Mouse (Mus musculus): Measurements from ENCODE around the gene Atg7. TPM values are rescaled to one million over a fixed set of nuclear protein-coding genes. Genes with fewer than 3 reads are reported as not detected.
"Not testable (repeated sequence)": the region's sequence is repeated elsewhere in the genome, so short reads cannot be mapped to it uniquely, and the experiment has no call there.

The Atg7 gene
- 17.2 and 18.2 TPM in 2 replicates for polyA plus RNA-seq (2015; fragmentation: Nextera tagmentation; extraction: Ambion mirVana)

DNA sequence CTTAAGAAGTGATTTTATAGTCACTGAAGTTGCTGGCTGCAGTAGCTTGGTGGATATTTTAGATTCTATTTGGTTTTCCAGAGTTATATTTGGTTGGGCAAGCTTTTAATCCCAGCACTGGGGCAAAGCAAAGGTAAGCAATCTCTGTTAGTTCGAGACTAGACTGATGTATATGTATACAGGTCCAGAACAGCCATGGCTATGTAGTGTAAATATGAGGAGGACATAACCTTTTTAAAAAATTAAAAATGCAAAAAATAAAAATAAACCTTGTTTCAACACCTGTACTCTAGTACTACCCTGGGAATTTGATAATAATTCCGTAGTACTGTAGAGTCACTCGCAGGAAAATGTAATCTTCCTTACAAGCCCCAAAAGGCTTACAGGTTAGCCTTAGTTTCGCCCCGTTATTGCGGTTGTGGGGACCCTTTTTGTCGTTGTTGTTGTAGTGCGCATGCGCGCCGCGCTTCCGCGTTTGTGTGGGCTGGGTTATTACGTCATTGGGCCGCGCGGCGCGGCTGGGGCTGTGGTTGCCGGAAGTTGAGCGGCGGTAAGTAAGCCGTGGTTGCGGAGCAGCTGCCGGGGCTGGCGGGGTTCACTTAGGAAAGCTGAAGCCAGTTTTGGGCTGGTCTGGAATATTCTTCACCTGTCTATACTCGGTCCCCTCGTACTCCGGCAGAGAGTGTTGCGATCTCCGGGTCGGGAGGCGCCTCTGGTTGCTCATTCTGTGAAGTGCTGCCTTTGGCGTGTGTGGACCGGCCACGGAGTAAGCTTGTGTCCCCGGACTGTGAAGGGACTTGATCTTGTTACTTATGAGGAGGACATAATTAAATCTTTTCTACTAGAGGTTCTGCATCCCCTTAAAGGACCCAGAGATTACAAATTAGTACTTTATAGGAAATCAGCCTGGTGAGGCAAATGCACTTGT, at the start of gene Atg7:
Gene Atg7 (plus strand): TSS at position 497 of the 928 bp plus-strand sequence.
- peak within 1 kb of the TSS; percentile 83 for H3K9ac ChIP-seq (ENCODE audit: low read depth, low read length)
- H3K9me3 ChIP-seq (replicated peaks; ENCODE audit: control insufficient read depth, low read length, poor library complexity, severe bottlenecking), result no peaks in the 10 kb centered on the region
- peak within 1 kb of the TSS; percentile 81 for H3K4me3 ChIP-seq (ENCODE audit: low read depth, low read length)
- H3K4me1 ChIP-seq (ENCODE audit: control insufficient read depth, insufficient read depth, low read length), result peaks cover 8% of the 10 kb centered on the region
- peak within 1 kb of the TSS; percentile 90 for H3K4me2 ChIP-seq (ENCODE audit: low read length)
- WGBS, result under 1% methylated on average over 38 of the region's 38 CpGs
- H3K27ac ChIP-seq (ENCODE audit: low read length), result peak within 1 kb of the TSS; percentile 73
- no peaks in the 10 kb centered on the region for H3K36me3 ChIP-seq (ENCODE audit: control insufficient read depth, insufficient read depth, low read length)
- peak; percentile 88 for ATAC-seq
- 0 out of 2 replicates have a peak, but pooled peaks cover 4% of the 10 kb centered on the region for H3K27me3 ChIP-seq (ENCODE audit: control insufficient read depth, insufficient read depth, low read depth, low read length)

- not testable (repeated sequence) for H3K9me3 ChIP-seq (replicated peaks; ENCODE audit: control insufficient read depth, low read length, poor library complexity, severe bottlenecking); H3K4me3 ChIP-seq (ENCODE audit: low read depth, low read length); H3K4me2 ChIP-seq (ENCODE audit: low read length); H3K27me3 ChIP-seq (ENCODE audit: control insufficient read depth, insufficient read depth, low read depth, low read length); H3K36me3 ChIP-seq (ENCODE audit: control insufficient read depth, insufficient read depth, low read length); ATAC-seq; H3K27ac ChIP-seq (ENCODE audit: low read length); H3K9ac ChIP-seq (ENCODE audit: low read depth, low read length); H3K4me1 ChIP-seq (ENCODE audit: control insufficient read depth, insufficient read depth, low read length)
- WGBS, result 4% methylated on average over 6 of the region's 17 CpGs
Measured at GRCm38 (mm10) chr6:114614076-114614475, 28.8 kb upstream of the Atg7 start.

- WGBS, result no CpG with 5 or more reads among the region's 14 CpGs
- not testable (repeated sequence) for H3K27me3 ChIP-seq (ENCODE audit: control insufficient read depth, insufficient read depth, low read depth, low read length); H3K9ac ChIP-seq (ENCODE audit: low read depth, low read length); H3K27ac ChIP-seq (ENCODE audit: low read length); H3K4me1 ChIP-seq (ENCODE audit: control insufficient read depth, insufficient read depth, low read length); ATAC-seq; H3K4me3 ChIP-seq (ENCODE audit: low read depth, low read length); H3K4me2 ChIP-seq (ENCODE audit: low read length); H3K36me3 ChIP-seq (ENCODE audit: control insufficient read depth, insufficient read depth, low read length); H3K9me3 ChIP-seq (replicated peaks; ENCODE audit: control insufficient read depth, low read length, poor library complexity, severe bottlenecking)
Measured at GRCm38 (mm10) chr6:114633886-114634285, 9.0 kb upstream of the Atg7 start.

- Histone ChIP-seq H3K36me3 (ENCODE audit: control insufficient read depth, insufficient read depth, low read length) (no peaks in the 10 kb centered on the region), H3K4me1 (ENCODE audit: control insufficient read depth, insufficient read depth, low read length) (peaks cover 8% of the 10 kb centered on the region), H3K4me2 (ENCODE audit: low read length) (peak overlapping the region; percentile 90), H3K9ac (ENCODE audit: low read depth, low read length) (peak overlapping the region; percentile 83), H3K9me3 (replicated peaks; ENCODE audit: control insufficient read depth, low read length, poor library complexity, severe bottlenecking) (no peaks in the 10 kb centered on the region), H3K27ac (ENCODE audit: low read length) (no peak overlapping the region), H3K4me3 (ENCODE audit: low read depth, low read length) (peak overlapping the region; percentile 81), H3K27me3 (ENCODE audit: control insufficient read depth, insufficient read depth, low read depth, low read length) (0 out of 2 replicates have a peak, but pooled peaks cover 4% of the 10 kb centered on the region)
- WGBS, result 40% methylated on average over 8 of the region's 8 CpGs
- no peak for ATAC-seq
Measured at GRCm38 (mm10) chr6:114643716-114644115, 819 bp downstream of the Atg7 start.

DNA sequence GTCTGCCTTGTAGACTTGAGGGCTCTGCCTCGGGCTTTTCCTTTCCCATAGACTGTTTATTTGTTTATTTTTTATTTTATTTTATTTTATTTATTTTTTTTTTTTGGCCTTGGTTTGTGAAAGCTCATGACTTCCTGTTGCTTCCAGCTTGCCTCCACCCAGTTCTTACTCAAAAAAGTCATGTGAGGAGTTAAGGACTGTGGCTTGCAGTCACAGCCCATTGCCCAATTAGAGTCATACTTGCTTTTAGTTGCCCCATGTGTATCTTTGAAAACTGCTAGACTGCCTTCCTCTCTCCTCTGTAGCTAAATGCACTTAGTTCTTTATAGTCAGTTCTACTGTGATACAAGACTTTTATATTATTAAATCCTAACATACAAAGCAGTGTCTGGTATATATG, 1.6 kb downstream of the Atg7 start:
- H3K4me2 ChIP-seq (ENCODE audit: low read length), result no peak overlapping the region
- WGBS, result 88% methylated on average over 1 of the region's 1 CpGs
- H3K4me3 ChIP-seq (ENCODE audit: low read depth, low read length), result no peak overlapping the region
- H3K9ac ChIP-seq (ENCODE audit: low read depth, low read length), result no peak overlapping the region
- H3K9me3 ChIP-seq (replicated peaks; ENCODE audit: control insufficient read depth, low read length, poor library complexity, severe bottlenecking), result no peaks in the 10 kb centered on the region
- 0 out of 2 replicates have a peak, but pooled peaks cover 4% of the 10 kb centered on the region for H3K27me3 ChIP-seq (ENCODE audit: control insufficient read depth, insufficient read depth, low read depth, low read length)
- H3K36me3 ChIP-seq (ENCODE audit: control insufficient read depth, insufficient read depth, low read length), result no peaks in the 10 kb centered on the region
- peaks cover 8% of the 10 kb centered on the region for H3K4me1 ChIP-seq (ENCODE audit: control insufficient read depth, insufficient read depth, low read length)
- no peak for ATAC-seq
- no peak overlapping the region for H3K27ac ChIP-seq (ENCODE audit: low read length)

DNA sequence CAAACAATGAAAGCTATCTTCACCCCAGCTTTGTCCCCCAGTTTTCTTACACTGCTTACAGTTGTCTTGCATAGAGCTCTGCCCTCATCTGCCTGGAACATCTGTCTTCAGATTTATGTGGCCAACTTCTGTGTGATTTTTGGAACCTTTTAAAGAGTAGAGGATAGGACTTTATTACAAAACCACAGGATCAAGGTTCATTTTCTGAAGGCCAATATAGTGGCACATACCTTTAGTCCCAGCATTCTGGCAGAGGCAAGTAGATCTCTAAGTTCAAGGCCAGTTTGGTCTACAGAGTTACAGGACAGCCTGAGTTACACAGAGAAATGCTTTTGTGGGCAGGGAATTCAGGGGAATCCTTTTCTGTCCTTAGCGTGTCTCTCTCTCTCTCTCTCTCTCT, 3.3 kb downstream of the Atg7 start:
- Histone ChIP-seq H3K9me3 (replicated peaks; ENCODE audit: control insufficient read depth, low read length, poor library complexity, severe bottlenecking) (no peaks in the 10 kb centered on the region), H3K4me2 (ENCODE audit: low read length) (no peak overlapping the region), H3K27ac (ENCODE audit: low read length) (no peak overlapping the region), H3K4me3 (ENCODE audit: low read depth, low read length) (no peak overlapping the region), H3K4me1 (ENCODE audit: control insufficient read depth, insufficient read depth, low read length) (peaks cover 8% of the 10 kb centered on the region), H3K9ac (ENCODE audit: low read depth, low read length) (no peak overlapping the region), H3K27me3 (ENCODE audit: control insufficient read depth, insufficient read depth, low read depth, low read length) (0 out of 2 replicates have a peak, but pooled peaks cover under 1% of the 10 kb centered on the region), H3K36me3 (ENCODE audit: control insufficient read depth, insufficient read depth, low read length) (no peaks in the 10 kb centered on the region)
- no peak for ATAC-seq
- WGBS, result 63% methylated on average over 1 of the region's 1 CpGs

DNA sequence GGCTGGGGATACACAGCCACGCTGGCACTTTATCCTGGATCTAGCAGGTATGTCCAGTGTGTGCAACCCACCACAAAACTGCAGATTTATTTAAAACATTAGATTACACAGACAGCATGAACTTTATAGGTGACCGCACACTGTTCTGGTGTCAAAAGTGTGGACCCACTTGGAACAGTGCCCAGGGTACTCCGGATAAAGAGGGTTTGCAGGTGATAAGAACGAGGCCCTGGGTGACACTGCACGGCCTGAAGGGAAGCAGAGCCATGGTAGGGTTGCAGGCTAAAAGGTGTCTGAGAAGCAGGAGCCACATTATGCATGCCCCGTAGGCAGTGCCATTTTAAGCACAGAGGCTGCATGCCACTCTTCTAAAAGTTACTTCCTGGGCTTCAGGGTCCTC, 4.1 kb downstream of the Atg7 start:
- Histone ChIP-seq H3K36me3 (ENCODE audit: control insufficient read depth, insufficient read depth, low read length) (no peaks in the 10 kb centered on the region), H3K27ac (ENCODE audit: low read length) (no peak overlapping the region), H3K4me2 (ENCODE audit: low read length) (no peak overlapping the region), H3K9me3 (replicated peaks; ENCODE audit: control insufficient read depth, low read length, poor library complexity, severe bottlenecking) (no peaks in the 10 kb centered on the region), H3K4me3 (ENCODE audit: low read depth, low read length) (no peak overlapping the region), H3K4me1 (ENCODE audit: control insufficient read depth, insufficient read depth, low read length) (peaks cover 8% of the 10 kb centered on the region), H3K9ac (ENCODE audit: low read depth, low read length) (no peak overlapping the region), H3K27me3 (ENCODE audit: control insufficient read depth, insufficient read depth, low read depth, low read length) (no peaks in the 10 kb centered on the region)
- ATAC-seq, result no peak
- 91% methylated on average over 6 of the region's 6 CpGs for WGBS

DNA sequence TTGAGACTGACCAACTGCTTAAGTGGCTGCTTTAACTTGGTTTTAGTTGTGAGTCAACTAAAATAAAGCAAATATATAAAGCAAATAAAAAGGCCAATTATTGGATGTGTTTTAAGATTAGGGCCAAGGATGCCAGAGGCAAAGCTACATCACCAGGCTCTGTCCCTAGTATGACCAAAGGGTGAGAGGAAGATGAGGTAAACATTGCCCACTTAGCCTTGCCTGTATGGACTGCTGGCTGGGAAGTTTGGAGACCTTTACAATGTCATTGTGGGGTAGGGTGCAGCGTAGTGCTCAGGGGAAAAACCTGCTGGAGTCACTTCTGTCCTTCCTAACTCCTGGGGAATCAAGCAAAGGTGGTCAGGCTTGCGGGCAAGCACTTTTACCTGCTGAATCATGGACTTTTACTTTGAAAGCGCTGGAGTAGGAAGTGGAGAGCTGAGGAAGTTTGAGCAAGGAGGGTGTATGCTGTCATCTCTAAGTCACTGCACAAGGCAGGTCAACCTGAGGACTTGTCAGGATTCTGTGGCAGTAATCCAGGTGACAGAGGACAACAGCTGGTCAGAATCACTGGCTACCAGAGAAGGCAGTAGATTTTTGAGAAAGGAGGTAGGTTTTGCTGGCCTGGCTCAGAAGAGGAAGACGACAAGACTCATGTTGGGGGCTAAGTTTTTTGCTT, 5.6 kb downstream of the Atg7 start:
- peaks cover 7% of the 10 kb centered on the region for H3K4me1 ChIP-seq (ENCODE audit: control insufficient read depth, insufficient read depth, low read length)
- H3K9ac ChIP-seq (ENCODE audit: low read depth, low read length), result no peak overlapping the region
- no peak overlapping the region for H3K27ac ChIP-seq (ENCODE audit: low read length)
- no peaks in the 10 kb centered on the region for H3K9me3 ChIP-seq (replicated peaks; ENCODE audit: control insufficient read depth, low read length, poor library complexity, severe bottlenecking)
- no peak overlapping the region for H3K4me2 ChIP-seq (ENCODE audit: low read length)
- no peaks in the 10 kb centered on the region for H3K36me3 ChIP-seq (ENCODE audit: control insufficient read depth, insufficient read depth, low read length)
- ATAC-seq, result no peak
- no peak overlapping the region for H3K4me3 ChIP-seq (ENCODE audit: low read depth, low read length)
- 88% methylated on average over 4 of the region's 4 CpGs for WGBS
- H3K27me3 ChIP-seq (ENCODE audit: control insufficient read depth, insufficient read depth, low read depth, low read length), result no peaks in the 10 kb centered on the region

DNA sequence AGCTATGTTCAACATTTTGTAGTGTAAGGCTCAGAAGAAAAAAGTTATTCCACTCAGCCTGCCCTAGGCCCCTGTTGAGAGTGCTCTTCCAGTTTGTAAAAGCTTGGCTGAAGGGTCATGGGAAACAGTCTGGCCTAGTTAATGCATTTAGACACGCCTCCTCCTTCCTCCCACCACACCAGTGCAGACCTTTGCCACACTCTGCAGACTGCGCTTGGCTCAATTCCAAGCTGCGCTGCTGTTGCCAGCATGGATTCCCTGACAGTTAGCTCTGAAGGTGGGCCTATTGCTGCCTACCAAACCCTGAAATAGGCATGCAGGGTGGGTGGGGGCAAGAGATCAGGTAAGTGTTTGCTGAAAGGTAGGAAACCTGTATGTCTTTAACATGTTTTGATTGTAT, 9.3 kb downstream of the Atg7 start:
- 27% methylated on average over 3 of the region's 3 CpGs for WGBS
- Histone ChIP-seq H3K9ac (ENCODE audit: low read depth, low read length) (no peak overlapping the region), H3K27me3 (ENCODE audit: control insufficient read depth, insufficient read depth, low read depth, low read length) (no peaks in the 10 kb centered on the region), H3K4me2 (ENCODE audit: low read length) (no peak overlapping the region), H3K36me3 (ENCODE audit: control insufficient read depth, insufficient read depth, low read length) (no peaks in the 10 kb centered on the region), H3K4me1 (ENCODE audit: control insufficient read depth, insufficient read depth, low read length) (no peaks in the 10 kb centered on the region), H3K4me3 (ENCODE audit: low read depth, low read length) (no peak overlapping the region), H3K9me3 (replicated peaks; ENCODE audit: control insufficient read depth, low read length, poor library complexity, severe bottlenecking) (no peaks in the 10 kb centered on the region), H3K27ac (ENCODE audit: low read length) (no peak overlapping the region)
- no peak for ATAC-seq

All from midbrain, embryonic 16.5 days (tissue).